Mouse (Mus musculus) small intestine, adult 2 months (tissue): ENCODE results near the gene Ppargc1a.

Experiments
- CTCF ChIP-seq: fragments of 200-500 bp; IDR thresholded peaks from 2 replicates; pipeline ENCODE4 v1.5.1; 2012; ENCODE audit warnings: low read depth, mild to moderate bottlenecking, control low read depth, inconsistent platforms, low read length, moderate library complexity, mixed read lengths; ENCODE audit not compliant: insufficient replicate concordance, insufficient read length; ENCODE audit errors: extremely low read depth
- POLR2A ChIP-seq: fragments of 200-500 bp; IDR thresholded peaks from 2 replicates; pipeline ENCODE4 v1.6.1; 2012; ENCODE audit warnings: low read depth, mild to moderate bottlenecking, control low read depth, inconsistent platforms, low read length, moderate library complexity

GRCm38 (mm10) chr5:51553671-51554070 lies 13.9 kb downstream of the Ppargc1a start:
- TF ChIP-seq CTCF (no peak), POLR2A (peak; percentile 86; the same call in 1 of the 2 replicates)
